Mouse (Mus musculus): ENCODE data around the gene Cep131.

Gene Cep131

DNA sequence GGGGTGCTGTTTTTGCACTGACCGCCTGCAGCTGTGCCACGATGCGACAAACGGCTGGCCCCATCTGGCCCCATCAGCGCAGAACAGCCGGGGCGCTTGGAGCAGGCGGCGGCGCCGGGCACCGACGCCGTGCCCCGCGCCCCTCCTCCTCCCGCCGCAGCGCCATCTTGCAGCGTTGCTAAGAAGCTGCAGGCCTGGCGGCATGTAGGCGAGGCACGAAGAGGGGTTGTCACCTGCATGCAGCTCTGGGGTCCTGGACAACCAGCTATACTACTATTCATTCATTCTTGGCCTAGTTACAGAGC is 38.4 kb downstream of the Cep131 start:
- no peak for DNase-seq

DNA sequence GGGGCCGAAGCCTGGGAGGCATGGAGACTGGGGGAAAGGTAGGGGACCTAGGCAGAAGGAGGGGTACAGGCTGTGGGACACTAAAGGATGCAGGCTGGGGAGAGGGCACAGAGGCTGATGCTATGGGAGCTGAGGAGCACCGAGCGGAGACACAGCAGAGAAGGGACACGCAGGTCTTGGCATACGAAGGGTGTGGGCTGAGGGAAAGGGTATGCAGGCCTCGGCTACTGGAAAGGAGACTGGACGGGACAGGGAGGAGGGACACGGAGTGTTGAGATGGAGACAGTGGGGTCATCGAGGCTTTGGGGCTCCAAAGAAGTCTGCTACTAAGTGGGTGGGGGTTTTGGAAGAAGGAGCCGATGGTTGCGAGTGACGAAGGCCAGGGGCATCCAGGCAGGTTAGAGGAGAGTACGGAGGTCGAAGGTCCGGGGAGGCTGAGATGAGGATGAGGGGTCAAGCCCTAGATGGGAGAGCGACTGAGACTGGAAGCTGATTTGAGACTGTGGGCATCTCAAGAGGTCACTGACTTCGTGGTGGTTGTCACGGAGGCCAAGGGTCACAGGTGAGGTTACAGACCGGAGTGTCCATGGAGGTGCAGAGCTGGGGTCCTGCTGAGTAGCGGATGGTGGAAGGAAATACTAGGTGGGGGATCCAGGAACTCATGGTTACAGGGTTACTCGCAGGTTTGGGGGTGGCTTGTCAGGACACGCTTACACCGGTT is 38.9 kb downstream of the Cep131 start:
- no peak for DNase-seq

DNA sequence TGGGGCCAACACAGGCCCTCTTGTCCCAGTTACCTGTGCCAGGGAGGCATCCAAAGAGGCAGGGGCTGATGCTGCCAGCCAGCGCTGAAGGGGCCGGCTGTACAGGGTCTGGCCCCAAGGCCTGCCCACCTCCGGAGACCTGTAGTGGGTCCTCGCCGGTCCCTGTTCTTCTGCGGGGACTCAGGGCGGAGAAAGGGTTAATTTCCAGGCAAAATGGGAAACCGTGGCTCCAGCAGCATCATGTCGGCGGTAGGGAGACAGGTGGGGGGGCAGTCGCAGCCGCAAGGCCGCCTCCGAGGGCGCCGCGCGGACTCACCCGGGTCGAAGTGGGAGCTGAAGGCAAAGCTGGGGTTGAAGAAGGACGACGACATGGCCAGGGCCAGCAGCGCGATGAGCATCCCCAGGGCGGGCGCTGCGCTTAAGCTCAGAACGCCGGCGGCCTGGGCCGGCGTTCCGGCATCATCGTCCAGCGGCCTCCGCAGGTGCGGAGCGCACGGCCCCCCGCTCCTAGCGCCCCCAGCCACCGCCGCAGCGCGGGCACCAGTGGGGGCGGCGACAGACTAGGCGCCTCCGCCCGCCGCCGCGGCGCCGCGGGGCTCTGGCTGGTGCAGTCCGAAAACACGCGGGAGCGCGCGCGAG is 40.0 kb downstream of the Cep131 start, which contains the start of gene Aatk:
Gene Aatk (minus strand): TSS at position 615 of the 639 bp plus-strand sequence.
- no peak for DNase-seq

DNA sequence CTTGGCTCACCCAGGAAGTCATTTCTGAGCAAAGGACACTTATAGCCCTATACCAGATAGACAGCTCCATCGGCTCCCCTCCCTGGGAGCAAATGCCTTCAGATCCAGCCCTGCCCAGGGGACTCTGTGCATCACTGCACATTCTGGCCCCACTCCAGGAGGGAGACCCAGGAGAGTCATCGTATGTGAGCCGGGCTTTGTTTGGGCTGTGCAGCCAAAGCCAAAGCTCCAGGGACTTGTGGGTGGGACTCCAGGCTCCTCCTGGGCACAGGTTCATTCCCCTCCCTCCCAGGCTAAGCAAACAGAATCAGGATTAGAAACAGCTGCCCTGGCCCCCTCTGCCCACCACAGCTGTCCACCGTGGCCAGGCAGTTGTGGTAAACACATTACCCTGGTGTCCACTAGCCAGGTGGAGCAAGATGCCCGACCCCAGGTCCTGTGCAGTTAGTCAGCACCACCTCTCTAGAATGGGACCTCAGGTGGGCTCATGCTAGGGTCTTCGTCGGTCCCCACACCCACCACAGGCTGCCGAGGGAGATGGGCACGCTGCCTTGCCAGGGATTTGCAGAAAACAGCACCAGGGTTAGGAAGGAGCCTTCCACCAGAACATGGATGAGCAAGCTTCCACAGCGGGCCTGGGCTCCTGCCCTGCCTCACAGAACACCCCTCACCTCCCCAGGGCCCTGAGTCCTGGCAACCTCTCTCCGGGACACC is 40.6 kb downstream of the Cep131 start:
- DNase-seq: no peak

DNA sequence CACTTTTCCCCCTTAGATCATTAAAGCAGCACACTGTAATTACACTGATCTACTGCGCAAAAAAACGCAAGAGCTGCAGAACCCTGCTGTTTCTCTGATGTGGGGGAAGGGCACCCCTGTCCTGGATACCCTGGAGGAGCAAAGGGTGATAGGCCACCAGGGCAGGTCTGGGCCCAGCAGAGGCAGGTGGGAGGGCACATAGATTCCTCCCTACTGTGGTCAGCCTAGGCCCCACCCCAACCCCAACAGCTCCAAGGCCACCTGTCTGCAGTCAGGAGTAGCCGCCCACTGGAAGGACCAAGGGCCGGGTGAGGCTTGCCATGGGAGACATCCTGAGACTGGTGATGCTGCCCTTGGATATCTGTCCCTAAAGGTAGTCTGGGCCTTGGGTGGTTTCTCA is 41.3 kb downstream of the Cep131 start:
- no peak for DNase-seq

DNA sequence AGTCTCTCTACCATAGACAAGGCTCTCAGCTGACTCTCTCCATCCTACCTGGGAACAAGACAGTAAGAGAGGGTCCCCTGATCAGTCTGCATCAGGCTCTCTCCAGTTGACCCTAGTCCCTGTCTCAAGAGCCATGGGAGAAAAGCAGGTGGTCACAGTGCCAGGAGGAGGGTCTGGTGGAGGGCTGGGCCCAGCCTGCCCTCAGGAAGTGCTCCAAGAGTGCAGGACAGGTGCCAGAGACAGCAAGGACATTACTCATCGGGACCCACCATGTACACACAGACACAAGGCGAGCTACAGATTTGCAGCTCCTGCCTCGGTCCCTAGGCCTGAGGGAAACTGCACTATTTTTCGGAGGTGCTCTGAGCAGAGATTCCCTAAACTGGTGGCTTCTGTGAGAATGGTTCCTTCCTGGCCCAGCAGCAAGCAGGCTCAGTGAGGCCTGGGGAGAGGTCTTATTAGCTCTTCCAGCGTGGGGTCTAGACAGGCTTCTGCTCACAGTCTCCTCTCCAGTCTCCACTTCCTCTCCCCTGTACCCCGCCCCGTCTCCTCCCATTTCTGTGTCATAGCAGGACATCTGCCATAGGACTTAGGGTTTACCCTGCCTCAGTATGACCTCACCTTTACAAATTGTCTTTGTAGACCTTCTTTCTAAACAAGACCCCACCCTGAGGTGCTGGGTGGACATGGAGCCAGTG is 44.3 kb downstream of the Cep131 start:
- DNase-seq: peak in 1 of 2 experiments; percentile 65

DNA sequence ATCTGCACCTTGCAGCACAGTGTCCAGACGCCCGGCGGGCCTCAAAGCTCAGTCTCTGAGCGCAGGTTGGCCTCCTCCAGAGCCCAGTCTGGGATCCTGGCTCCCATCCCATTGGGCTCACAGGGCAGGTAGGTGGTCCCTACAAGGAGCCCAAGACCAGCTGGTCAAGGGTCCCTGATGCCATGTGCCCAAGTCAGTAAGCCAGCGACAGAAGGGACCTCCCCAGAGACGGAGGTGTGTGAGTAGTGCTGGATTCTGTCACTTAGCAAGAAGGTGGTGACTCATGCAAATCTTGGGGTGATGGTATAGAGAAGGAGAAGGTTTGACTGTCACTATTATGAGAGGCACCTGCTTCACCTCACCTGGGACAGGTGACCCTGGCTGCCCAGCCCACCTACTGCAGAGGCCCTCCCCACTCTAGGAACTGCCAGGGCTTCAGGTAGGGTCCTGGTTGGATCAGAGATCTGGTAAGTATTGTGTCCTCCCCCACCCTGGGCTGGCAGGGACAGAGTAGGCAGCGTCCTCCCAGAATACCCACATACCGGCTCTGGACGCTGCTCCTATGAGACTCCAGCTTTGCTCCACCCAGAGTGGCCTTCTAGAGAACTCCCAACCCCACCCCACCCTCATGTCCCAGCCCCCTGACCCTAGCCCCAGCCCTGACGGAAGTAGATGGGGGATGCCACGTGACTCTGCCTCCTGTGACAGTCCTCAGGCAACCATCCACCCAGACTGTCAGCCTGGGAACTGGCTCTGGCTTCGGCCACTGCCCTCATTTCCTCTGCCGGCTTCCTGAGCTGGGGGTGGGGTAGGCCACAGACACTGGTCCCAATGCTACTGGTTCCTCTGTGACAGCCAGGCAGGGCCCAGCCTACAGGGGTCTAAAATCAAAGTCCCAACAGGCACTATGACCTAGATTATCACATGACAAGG is 45.2 kb downstream of the Cep131 start:
- peak; percentile 88 to 93 for DNase-seq

DNA sequence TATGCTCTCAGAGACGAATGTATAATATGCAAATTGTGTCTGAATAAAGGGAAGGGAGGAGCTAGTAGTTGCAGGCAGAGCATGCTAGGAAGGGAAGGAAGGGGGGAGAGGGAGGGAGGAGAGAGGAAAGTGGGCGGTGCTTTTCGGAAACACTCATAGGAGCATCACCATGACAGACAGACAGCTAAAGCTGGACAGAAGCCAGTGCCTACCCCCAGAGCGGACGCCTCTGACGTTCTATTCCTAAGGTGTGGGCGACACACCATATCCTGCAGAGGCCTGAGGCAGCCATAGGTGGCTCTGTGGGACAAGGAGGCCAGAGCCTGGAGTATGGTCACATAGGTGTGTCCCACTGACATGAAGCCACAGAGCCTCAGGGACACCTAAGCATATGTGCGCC is 46.2 kb downstream of the Cep131 start:
- DNase-seq: peak; percentile 40 to 56

DNA sequence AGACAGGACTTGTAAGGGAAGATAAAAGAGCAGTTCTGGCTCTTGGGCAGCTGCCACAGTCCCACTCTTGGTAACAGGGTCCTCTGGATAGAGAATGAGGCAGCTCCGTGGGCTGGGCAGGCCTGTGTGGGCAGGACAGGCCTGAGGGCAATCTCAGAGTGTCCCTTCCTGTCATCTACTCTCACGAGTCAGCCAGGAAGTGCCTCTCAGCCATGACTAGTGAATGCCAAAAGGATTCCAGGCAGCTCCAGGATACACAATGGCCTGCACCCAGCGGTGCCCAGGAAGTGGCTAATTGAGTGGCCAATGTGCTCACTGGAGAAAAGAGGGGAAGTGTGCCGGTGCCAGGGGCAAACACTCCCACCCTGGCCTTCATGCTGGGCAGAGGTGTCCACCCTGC is 47.0 kb downstream of the Cep131 start:
- peak; percentile 57 to 78 for DNase-seq

DNA sequence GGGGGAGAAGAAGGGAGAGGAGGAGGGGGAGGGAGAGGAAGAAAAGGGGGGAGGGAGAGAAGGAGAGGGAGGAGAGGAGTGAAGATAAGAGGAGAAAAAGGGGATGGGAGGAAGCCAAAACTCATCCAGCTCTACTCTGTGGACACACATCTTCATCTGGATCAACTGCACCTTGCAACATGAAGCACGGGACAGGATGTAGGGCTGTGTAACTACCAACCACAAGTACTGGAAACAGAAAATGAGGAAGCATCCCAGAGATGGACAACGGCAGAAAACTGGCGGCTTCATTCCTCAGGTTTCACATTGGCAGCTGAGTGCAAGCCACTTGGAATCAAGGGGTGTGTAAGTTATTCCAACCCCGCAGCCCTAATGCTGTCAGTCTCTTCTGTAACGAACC is 51.9 kb downstream of the Cep131 start:
- no peak for DNase-seq

DNA sequence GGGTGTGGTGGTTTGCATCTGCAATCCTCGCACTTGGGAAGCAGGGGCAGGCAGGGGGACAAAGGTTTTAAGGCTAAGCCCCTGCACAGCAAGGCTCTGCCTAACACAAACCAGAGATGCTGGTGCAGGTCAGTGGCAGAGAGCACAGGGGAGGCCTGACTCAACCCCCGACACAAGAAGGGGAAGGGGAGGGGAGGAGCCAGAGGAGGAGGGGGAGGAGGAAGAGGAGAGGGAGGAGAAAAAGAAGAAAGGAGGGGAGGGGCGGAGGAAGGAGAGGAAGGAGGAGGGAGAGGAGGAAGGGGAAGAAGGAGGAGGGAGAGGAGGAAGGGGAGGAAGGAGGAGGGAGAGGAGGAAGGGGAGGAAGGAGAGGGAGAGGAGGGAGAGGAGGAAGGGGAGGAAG is 52.3 kb downstream of the Cep131 start:
- DNase-seq: no peak

DNA sequence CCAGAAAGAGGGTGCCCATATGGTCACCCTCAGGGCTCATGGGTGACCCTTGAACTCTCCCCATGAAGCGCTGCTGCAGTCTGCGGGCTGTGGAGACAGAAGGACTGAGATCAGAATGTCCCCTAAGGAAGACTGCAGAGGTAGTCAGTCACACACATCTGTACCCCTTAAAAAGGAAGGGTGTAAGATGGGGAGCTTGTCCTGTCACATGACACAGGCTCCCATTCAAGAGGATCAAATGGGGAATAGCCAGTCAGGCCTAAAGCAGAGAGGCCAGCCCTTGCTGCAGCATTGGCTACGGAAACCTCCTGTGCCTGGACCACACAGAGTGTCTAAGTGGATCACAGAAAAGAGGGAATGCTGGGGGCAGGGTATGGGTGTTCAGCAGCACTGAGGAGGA is 53.2 kb downstream of the Cep131 start:
- DNase-seq: no peak

DNA sequence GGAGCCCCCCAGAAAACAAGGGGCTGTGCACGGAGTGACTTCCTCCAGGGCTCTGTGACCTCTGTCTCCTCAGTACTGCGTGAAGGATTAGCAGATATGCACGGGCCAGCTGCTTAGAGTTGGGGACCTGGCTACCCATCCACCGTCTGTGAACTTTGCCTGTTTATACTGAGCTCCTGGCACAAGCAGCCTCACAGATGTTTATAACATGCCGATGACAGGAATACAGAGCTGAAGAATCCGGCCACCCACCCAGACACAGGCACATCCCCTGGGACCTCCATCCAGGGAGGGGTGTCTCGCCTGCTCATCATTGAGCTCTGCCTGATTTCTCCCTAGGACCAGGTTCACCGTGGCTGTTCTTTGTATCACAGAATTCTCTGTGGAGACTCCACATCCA is 54.6 kb downstream of the Cep131 start:
- no peak for DNase-seq

DNA sequence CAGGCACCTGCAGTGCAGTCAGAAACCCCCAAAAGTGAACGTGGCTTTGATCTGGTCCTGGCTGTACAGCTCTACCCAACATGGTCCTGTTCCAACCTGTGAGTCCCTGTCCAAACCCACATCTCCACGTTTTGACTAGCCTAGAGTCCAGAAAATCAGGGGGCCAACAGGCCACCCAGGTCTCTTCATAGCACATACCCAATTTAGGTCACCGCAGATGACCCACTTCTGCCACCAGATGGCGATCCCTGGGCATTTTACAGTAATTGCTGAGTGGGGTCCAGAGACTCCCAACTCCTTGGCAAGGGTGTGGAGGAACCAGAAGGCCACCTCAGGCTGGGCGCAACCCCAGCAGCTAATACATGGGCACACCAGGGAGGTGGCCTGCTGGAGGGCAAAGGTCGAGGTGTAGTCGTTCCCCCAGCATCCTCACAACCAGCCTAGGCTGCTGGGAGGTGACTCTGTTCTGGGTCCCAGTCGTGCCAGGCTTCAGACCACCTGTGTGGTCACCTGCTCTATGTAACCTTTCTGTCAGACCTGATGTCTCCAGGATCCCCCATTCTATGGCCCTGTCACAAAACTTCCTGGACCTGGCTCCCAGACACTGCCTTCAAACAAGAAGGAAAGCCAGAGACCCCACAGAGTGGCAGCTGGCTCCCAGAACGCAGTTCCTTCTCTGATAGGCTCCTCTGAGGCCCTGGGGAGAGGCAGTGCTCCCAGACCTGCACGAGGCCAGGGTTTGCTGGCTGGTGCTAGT is 56.3 kb downstream of the Cep131 start:
- DNase-seq: peak; percentile 46 to 58

DNA sequence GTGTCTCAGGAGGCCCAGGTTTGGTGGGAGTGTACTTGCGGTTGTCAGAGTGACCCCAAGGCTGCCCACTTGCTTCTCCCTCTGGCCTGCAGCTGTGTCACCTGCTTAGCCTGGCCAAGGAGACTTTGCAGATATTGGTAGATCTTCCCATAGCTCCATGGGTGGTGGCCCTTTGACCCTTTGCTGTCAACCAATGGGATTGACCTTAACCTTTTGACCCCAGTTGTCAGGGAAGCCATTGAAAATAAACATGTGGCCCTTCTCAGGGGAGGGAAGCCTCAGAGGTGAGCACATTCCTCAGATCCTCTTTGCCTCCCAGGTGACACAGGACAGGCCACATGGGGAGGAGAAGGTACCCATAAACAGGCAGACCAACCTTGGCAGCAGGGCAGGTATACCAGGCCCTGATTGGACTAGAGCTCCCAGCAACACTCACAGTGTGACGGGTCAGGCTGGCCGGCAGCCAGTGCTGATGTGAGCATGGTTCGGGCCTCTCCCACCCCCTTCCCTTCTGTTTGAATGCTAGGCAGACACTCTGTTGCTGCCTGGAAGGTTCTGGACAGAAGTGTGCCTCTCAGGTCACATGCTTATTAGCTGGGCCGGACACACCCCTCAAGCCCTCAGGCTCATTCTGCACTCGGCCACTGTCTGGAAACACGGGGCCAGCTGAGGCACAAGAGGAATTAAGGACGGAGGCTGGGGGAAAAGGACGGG is 57.0 kb downstream of the Cep131 start:
- no peak for DNase-seq

DNA sequence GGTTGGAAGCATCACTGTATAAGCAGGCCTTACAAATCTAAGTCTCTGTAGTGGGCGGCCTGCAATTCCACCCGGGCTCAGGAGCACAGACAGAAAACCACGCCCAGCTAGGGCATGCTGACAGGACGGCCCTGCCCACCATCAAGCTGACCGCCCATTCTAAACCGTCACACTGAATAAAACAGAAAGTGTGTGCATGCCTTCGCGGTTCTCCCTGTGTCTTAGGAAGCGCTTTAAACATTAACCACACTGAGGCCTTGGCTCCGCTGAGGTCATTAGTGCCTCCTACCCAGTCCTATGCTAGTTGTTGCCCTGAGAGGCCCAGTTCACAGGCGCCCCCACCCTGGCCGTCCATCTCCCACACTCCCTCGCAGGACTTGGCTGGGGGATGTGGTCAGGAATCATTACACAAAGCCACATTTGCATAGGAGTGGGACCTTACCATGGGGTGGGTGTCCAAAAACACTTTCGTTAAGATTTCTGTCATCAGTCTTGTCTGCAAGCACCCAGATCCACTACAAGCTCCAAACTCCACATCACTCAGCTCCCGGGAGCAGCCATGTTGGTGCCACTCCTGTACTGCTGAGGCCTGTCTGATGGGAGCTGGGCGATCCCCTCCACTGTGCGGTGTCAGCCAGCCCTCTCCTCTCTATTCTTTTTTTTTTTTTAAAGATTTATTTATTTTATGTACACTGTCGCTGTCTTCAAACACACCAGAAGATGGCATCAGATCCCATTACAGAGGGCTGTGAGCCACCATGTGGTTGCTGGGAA is 58.1 kb downstream of the Cep131 start:
- DNase-seq: no peak

DNA sequence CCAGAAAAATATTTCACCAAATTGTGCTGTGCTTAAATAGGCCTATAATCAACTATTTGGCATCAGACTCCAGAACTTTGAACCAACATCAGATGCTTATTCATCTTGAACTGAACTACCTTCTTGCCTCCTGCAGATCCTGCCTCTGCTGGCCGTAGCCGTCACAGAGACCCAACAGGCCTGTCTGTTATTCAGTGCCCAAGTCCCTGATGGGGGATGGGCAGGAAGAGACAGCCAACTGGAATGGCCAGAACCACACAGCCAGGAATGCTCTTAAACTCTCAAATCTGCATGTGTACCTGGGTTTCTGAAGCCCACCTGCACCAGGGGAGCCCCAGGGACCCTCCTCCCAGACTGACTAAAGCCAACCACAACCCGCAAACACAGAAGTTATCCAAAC is 59.7 kb downstream of the Cep131 start:
- no peak for DNase-seq

DNA sequence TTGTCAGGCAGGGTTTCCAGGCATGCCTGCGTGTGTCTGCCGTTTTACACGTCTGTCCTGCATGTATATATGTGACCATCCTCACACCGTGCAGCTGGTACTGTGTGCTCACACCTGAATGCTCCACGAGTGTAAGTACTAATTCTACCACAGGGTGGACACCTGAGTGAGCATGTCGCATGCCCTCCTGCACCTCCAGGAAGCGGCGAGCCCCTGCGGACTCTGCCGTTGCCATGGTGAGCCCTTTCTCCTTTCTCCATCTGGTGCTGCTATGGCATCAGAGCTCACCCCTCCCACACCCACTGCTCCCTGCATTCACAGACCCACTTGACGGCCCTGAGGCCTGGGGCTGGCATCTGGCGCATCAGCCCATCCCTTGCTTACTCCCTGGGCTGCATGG is 63.8 kb downstream of the Cep131 start:
- no peak for DNase-seq

DNA sequence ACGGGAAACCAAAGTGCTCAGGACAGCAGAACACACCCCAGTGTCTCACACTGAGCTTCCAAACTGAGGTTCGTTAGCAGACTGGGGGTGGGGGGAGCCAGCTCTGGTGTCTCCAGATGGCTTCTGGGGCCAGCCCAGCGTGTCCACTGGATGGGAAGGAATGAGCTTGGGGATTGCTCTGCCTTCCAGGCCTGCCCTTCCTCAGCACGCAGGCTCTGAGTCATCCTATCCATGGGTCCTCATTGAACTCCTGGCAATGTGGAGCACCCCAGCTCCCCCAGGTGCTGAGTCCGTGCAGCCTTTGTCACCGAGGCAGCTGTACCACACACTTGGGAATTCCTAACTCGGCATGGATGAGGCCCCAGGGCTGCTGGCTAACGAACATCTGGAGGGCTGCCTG is 64.4 kb downstream of the Cep131 start:
- DNase-seq: no peak

DNA sequence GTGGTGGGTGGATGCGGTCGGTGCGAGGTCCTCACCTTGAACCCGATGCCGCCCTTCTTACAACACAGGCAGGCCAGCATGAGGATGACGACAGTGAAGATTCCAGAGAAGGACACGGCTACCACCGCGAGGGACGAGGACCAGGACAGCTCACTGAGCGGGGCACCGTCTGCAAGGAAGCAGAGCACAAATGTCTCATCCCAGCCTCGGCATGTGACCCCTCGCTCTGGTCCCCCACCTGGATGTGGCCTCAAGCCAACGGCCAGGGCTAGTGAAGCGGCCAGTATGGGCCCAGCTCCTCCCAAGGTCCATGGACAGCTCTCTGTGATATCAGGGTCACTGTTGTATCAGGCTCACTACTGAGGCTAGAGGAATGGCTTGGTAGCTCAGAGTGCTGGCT is 65.3 kb downstream of the Cep131 start:
- no peak for DNase-seq

Measured in lung, adult 18-20 months (tissue).